Mouse (Mus musculus): ENCODE results near the gene Alkbh8.
"Not testable (repeated sequence)": the region's sequence is repeated elsewhere in the genome, so short reads cannot be mapped to it uniquely, and the experiment has no call there.

Alkbh8 gene

DNA sequence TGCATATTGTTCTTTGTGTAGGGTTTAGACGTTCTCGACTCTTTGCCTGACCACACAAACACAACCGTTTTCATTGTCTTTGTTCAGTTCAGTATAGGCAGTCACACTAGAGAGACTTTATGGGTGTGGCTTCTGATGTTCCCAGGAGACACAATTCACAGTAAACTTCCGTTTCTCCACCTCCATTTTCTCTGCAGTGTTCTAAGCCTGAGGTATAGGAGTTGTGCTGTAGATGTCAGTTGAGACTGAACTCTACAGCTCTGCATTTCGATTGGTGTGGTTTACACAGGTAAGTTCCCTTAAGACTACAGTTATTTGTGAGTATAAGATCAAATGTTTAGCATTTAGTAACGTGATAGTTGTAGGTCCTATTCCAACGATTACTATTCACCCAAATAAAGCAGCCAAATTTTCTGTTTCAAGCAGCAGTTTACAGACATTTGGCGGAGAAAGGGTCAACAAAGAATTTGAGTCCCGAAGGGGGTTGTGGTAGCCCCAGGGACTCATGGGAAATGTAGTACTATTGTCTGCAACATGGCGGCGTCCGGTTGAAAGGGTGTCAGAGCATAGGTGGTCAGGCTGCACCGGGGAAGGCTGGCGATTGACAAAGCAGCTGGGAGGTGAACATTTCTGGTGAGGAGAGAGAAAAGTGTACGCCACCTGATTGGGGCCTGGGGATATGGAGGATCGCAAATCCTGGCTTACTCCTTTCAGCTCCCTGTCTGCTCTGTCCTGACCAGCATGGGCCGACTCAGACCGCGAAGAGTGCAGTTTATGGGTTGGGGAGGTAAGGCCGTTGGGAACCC, at the start of gene Alkbh8:
TSS of gene Alkbh8 (plus strand) at position 179 of the 806 bp plus-strand sequence.
- peak; percentile 74 for DNase-seq

DNA sequence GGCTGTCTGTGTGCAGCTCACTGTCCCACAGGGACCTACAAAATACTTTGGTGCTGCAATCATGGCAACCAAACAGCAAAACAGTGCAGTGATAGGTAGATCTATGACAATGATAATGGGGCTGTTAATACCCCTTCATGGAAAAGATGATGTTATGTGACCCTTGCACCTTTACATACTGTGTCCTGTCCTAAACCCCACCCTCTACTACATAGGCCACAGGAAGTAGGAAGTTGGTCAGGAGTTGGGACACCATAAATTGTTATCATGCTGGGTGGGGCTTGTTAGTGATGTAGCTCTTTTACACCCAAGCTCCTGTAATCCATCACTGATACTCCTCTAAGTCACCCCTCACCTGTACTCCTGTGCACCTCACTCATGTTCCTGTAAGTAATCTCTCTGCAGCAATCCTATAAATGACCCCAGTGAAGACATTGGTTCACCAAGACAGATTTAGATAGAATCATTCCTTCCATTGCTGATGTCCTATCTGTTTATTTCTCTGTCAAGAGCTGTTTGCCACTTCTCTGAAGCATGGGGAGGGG, 25.6 kb upstream of the Alkbh8 start:
- DNase-seq: no peak

DNA sequence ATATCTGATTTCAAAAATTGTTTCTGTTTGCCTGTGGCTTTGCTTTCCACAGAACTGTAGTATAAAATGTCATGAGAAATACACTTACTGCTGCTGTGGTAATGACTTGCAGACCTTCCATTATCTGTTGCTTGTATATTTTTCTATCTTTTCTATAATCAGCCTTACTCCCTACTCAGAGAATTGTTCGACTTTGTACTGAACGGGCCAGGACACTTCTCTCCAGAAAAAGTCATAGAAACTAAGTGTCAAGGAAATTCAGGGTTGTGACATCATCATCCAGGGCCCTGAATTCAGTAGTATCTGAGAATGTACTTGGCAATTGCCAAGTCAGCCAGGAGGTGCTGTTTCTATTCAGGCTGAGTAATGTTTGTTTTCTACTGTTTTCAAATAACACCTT, 24.9 kb upstream of the Alkbh8 start:
- DNase-seq: no peak

DNA sequence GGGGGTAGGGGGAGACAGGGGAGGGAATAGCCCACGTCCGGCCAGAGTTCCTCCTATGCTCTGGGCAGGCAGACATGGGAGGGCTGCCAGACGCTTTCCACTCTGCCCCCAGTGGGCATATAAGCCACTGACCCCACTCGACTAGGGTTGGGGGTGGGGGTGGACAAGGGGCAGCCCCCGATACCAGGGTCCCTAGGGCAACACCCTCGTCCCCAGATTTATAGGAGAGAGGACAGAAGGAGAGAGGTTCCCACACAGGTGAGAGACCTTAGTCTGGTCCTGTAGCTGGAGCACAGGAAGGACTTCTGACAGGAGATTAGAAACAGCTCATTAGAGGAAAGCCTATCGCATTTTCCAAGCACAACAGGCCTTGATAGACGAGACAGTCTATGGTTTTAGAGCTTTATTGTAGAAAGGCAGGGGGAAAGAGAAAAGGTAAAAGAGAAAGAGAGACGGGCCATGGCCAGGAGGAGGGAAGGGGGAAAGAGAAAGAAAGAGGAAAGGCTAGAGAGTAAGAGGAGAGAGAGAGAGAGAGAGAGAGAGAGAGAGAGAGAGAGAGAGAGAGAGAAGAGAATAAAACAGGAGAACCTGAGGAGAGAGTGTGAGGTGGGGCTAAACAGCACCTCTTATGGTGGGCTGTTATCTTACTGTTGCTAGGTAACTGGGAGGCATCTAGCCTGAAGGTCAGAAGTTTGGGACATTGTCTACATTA, 7.4 kb upstream of the Alkbh8 start:
- DNase-seq: not testable (repeated sequence)

DNA sequence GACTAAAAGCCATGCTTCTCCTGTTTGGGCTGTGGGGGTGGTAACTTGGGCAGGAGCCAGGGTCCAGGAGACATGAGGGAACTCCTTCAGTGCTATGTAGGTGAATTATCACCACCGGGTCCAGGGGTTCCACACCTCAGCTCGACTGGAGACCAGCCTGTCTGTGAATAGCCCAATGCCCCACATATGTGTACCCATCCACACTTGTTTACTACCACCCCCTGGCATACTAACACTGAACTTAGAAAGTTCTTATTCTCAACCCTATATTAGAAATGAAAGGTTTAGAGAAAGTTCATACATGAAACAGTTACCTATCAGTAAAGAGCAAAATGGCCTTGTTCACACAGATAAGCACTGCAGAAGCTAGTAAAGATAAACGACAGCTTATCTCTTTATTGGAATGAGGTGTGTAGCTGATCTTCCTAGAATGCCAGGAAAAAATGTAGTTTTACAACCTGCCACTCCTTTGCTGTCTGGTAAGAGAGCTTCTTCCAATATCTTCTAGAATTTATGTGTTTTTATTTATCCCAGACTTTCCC, 6.8 kb upstream of the Alkbh8 start:
- DNase-seq: no peak

DNA sequence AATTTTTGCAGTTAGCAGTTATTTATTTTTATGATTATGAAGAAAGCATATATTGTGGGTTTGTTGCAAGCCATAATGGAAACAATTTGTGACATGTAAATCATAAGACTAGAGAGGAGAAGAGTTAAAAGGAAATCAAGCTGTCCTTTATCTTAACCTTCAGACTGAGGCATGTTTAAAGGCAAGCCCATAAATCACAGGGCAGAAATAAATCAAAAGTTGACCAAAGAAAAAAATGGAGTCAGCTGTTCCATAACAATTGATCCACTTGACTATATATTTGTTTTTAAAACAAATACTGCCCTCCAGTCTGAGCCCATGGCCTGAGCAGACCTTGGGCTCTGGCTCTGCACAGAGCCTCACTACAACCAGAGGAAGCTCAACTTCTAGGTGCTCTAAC, 4.6 kb upstream of the Alkbh8 start:
- DNase-seq: no peak

DNA sequence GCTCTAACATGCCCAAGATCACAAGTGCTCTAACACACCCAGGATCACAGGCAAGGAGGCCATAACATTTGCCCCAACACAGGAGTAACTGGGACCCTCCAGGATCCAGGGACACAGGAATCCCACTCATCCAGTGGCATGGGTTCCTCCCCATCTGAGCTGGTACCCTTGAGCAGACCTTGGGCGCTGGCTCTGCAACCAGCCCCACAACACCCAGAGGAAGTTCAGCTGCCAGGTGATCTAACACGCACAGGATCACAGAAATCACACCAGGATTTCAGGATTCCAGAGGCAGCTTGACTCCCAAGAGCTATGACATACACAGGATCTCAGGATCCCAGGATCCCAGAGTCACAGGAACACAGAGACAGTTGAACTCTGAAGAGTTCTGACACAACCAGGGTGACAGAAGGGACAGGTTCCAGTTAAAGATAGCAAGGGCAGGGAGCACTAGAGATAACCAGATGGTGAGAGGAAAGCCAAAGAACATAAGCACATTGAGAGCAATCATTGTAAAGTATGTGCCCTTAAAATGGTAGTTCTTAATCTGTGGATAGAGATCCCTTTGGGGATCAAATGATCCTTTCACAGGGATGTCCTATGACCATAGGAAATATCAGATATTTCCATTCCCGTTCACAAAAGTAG, 4.1 kb upstream of the Alkbh8 start:
- no peak for DNase-seq

DNA sequence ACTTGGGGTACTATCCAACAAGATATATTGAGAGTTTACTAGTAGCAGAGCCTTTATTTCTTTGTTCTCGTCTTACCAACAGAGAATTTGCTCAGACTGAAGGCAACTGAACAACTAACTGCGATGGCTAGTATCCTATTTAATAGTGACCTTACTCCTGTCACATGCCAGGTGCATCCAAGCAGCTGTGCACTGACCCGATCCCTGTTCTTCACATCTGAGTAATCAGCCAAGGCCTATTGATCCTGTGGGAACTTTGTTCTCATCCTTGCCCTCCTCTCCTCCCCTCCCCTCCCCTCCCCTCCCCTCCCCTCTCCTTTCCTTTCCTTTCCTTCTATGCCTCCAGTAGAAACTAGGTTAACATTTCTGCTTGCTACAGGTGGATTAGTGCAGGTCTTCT, 1.7 kb downstream of the Alkbh8 start:
- DNase-seq: no peak

DNA sequence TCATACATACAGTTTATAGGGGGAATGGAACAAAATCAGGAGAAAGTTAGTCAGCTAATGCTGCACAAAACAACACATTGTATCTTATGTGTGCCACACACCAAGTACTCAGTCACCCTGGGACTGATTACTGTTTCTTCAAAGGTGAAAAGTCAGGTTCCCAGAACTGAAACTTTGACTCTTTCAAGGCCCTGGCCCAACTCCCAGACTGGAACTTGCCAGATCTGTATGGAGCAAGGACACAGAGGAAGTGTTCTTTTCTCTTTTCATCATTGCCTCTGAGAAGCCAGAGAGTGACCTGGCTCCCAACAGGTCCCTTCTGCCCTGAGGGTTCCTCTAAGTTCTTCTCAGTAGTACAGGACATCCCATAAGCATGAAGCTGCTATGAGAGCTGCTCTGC, 10.2 kb downstream of the Alkbh8 start:
- no peak for DNase-seq

DNA sequence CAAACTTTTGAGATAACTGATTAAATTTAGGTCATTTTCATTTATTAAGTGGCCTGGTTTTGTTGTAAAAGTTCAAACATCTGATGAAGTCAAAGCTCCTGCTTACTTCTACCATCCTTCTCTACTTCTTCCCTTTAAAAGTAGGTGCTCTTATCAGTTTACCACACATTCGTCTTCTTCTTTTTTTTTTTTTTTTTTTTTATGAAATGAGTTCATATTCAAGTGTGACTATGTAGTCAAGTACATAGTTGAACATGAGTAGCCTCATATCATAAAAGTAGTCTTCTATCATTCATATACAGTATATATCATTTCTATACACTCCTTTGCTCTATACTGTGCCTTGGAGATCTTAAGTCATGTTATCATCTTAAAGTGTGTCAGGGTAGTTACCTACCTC, 11.0 kb downstream of the Alkbh8 start:
- DNase-seq: no peak

DNA sequence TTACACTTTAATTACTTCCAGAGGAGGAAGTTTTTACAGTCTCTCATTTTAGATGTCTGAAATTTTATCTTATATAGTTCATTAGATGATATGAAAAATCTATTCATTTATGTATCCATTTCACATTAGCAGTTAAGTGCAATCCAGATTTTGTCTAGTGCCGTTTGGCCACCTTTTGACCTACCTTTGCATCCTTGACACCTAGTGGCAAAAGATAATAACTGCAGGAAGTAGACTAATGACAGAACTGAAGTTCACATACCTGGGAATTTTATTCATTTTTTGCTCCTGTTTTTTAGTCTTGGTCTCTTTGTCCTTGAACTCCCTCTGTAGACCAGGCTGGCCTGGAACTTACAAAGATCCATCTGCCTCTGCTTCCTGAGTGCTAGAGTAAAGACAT, 15.1 kb downstream of the Alkbh8 start:
- no peak for DNase-seq

DNA sequence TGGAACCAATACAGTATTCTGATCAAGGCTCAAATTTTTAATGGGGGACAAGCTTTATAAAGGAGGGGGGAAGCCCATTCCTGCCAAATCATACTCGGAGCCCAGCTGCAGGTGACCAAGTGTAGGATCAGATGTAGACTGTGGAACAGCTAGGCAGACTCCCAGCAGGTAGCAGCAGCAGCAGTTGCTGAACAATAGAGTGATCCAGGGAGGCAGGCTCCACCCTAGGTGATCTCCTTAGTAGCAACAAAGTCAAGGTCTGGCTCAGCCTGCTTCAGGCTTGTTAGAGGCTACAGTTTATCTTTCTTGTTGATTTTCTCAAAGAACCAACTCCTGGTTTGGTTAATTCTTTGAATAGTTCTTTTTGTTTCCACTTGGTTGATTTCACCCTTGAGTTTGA, 41.4 kb downstream of the Alkbh8 start:
- not testable (repeated sequence) for DNase-seq

DNA sequence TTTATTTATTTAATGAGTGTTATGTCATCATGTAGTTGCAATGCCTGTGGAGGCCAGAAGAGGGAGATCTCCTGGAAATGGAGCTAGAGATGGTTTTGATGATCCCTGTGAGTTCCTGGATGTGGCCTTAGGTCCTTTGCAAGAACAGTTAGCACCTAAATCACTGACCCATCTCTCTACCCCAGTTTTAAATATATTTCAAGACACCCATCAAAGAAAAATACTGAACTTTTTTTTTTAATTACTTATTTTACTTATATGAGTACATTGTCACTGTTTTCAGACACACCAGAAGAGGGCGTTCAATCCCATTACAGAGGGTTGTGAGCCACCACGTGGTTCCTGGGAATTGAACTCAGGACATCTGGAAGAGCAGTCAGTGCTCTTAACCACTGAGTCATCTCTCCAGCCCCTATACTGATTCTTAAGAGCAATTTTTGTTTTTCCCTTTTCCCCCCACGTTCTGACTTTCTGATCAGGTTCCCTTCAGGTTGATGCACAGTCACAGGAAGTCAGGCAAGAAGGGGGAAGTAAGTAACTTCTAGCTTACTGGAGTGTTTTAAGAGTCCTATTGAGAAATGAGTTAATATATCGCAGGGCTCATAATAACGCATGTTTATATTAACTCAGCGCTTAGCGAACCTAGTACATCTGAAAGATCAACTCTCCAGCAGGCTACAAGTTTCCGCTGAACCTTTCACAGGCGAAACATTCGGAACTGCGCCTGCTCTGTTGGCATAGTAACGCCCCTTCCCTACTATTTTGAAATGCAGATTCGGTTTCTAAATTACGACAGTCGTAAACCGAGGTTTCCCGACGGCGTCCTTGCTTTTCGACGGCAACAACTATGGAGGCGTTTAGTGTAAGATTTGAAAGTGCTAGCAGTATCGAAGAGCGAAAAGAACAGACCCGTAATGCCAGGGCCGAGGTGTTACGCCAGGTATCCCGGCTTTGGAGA, 68.6 kb downstream of the Alkbh8 start, which contains the start of gene Cwf19l2:
TSS of gene Cwf19l2 (plus strand) at position 342 of the 958 bp plus-strand sequence.
- peak; percentile 76 for DNase-seq

DNA sequence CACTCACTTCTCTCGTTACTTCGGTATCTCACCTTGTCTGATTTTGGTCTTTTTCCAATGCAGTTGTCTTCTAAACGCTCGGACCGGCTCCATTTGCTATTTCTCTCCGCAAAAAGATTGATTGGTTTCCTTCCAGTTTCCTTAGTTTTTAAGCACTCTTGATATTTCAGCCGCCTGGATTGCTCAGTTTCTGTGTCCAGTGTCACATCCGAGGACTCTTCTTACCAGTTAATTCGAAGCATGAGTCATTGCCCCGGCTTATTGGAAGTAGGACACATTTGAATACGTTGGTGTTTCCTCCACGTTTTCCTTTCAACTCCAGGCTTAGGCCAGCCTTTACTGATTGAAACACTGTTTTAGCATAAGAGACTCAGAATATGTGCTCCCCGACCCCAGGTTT, 69.4 kb downstream of the Alkbh8 start:
- DNase-seq: peak; percentile 20

DNA sequence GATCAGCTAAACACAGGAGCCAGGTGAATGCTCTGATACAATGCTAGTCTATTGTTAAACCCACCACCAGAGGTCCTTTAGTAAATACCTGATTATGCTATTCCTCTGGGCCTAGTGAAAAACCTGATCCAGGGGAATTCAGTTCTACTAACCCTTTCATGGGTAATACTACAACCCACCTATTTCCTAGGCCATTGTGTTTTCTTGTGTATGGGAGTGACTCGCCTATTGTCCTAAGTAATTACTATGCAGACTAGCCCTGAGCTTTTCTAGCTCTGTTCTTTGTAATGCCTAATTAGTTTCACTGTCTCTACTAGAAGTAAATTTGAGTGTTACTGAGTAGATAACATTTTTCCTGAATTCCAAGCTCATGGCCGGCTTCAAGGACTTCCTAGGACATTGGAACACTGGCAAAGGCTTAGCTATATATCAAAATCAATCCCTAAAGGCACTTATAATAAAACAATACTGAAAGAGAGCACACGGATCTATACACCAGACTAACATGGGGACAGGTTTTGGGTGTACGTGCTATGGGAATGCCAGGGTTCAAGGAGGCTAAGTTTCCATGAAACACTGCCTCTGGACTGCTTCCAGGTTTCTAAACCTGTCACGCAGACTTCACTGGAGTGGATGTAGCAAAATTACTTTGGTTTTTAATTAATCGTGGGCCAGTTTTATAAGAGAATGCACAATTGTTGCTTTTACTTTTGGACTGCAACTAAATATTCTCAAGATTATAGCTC, 104.8 kb downstream of the Alkbh8 start:
- not testable (repeated sequence) for DNase-seq
